ENCODE assay signal across 27 mouse cellular contexts in genomic region chr10:24171906-24172459, GRCm38 (mm10). TPM values are rescaled to one million over a fixed set of nuclear protein-coding genes. Genes with fewer than 3 reads are reported as not detected.
"Had no signal": no experiment of that assay in that cellular context is flagged by ENCODE, and none has a peak within 500 bp of the region (broad histone marks: within the 10 kb centered on the region; RNA-seq: fewer than 3 reads in every experiment).

No protein-coding gene starts in this region.

- H3K9me3 ChIP-seq: heart, embryonic 13.5 days; heart, embryonic 15.5 days; hindbrain, embryonic 10.5 days; hindbrain, embryonic 12.5 days; intestine, embryonic 15.5 days; kidney, embryonic 15.5 days; limb, embryonic 13.5 days; limb, embryonic 15.5 days; liver, embryonic 13.5 days had no signal

- DNase-seq: gastrocnemius, postnatal 14 days; heart, adult 2 months; heart, postnatal 4 days; kidney, adult 11 months; kidney, adult 2 months; kidney, adult 9 months; kidney, postnatal 14 days; kidney, postnatal 36 days; layer of hippocampus, adult 9-11 months; layer of hippocampus, postnatal 36 days; left cerebral cortex, postnatal 4 days; liver, embryonic 13.5 days had no signal

- H3K27ac ChIP-seq: heart, adult 2 months; heart, embryonic 13.5 days; heart, embryonic 15.5 days; hindbrain, embryonic 10.5 days; hindbrain, embryonic 12.5 days; hindbrain, embryonic 14.5 days; intestine, embryonic 15.5 days; kidney, embryonic 15.5 days; kidney, postnatal 0 days; limb, embryonic 13.5 days; limb, embryonic 15.5 days; liver, embryonic 13.5 days had no signal

- H3K4me2 ChIP-seq: heart, embryonic 11.5 days; heart, embryonic 13.5 days; heart, embryonic 15.5 days; hindbrain, embryonic 12.5 days; hindbrain, embryonic 14.5 days; intestine, embryonic 15.5 days; kidney, embryonic 15.5 days; limb, embryonic 13.5 days; limb, embryonic 15.5 days; liver, embryonic 13.5 days had no signal

- H3K4me1 ChIP-seq: hindbrain, embryonic 12.5 days; intestine, embryonic 15.5 days; limb, embryonic 13.5 days had no signal

- H3K27me3 ChIP-seq: heart, embryonic 13.5 days; heart, embryonic 15.5 days; hindbrain, embryonic 12.5 days; intestine, embryonic 15.5 days; kidney, embryonic 15.5 days; limb, embryonic 13.5 days; limb, embryonic 15.5 days; liver, embryonic 13.5 days had no signal

- H3K4me3 ChIP-seq: heart, adult 2 months; heart, embryonic 13.5 days; heart, embryonic 15.5 days; hindbrain, embryonic 10.5 days; hindbrain, embryonic 12.5 days; intestine, embryonic 15.5 days; kidney, embryonic 15.5 days; limb, embryonic 13.5 days; limb, embryonic 15.5 days; liver, embryonic 13.5 days had no signal

- H3K9ac ChIP-seq: heart, embryonic 13.5 days; heart, embryonic 15.5 days; hindbrain, embryonic 12.5 days; hindbrain, embryonic 14.5 days; intestine, embryonic 15.5 days; kidney, embryonic 15.5 days; limb, embryonic 13.5 days; limb, embryonic 15.5 days; liver, embryonic 13.5 days had no signal

- H3K36me3 ChIP-seq: heart, embryonic 13.5 days; heart, embryonic 15.5 days; hindbrain, embryonic 10.5 days; hindbrain, embryonic 12.5 days; intestine, embryonic 15.5 days; kidney, embryonic 15.5 days; limb, embryonic 13.5 days; limb, embryonic 15.5 days; liver, embryonic 13.5 days had no signal

- ATAC-seq: forebrain, embryonic 16.5 days; hindbrain, embryonic 16.5 days; inflammation-experienced regulatory T-cells, adult 6 months; intestine, embryonic 15.5 days had no signal

RNA-seq across cellular contexts. Expression of gene Moxd1, which starts 51.3 kb away (rescaled TPM):
- total RNA-seq: granulocyte monocyte progenitor cell, adult 5-6 weeks had no signal
- polyA plus RNA-seq: inflammation-experienced regulatory T-cells, adult 6 months had no signal
